Mouse (Mus musculus): ENCODE measurements around the gene Fscn3.

Fscn3 gene

GRCm38 (mm10) chr6:28486905-28487304, 59.3 kb downstream of the Fscn3 start:
- DNase-seq, result no peak

All from kidney, postnatal 36 days (tissue).